ENCODE assay signal across 7 mouse cellular contexts in genomic region chrX:7375716-7376480, GRCm38 (mm10). TPM values are rescaled to one million over a fixed set of nuclear protein-coding genes. Genes with fewer than 3 reads are reported as not detected.
DNase-seq lines count a peak whose midpoint lies in the region; ATAC-seq lines count a peak whose summit lies in the region.

Gene Usp27x (minus strand): TSS chrX:7375830.

- 21% methylated on average over 51 of the region's 51 CpGs for WGBS in embryonic facial prominence, embryonic 10.5 days
- WGBS in limb, embryonic 11.5 days: 16% methylated on average over 49 of the region's 51 CpGs
- 24% methylated on average over 50 of the region's 51 CpGs for WGBS in midbrain, embryonic 14.5 days

- H3K9me3 ChIP-seq in embryonic facial prominence, embryonic 10.5 days: peaks cover 6% of the 10 kb centered on the region; the same call in 1 of the 2 replicates
- no peaks in the 10 kb centered on the region; the same call in 1 of the 2 replicates for H3K9me3 ChIP-seq in limb, embryonic 11.5 days (ENCODE audit: control insufficient read depth, low read length)
- no peaks in the 10 kb centered on the region for H3K9me3 ChIP-seq in midbrain, embryonic 14.5 days (ENCODE audit: control insufficient read depth, low read length)

- H3K27me3 ChIP-seq in embryonic facial prominence, embryonic 10.5 days (replicated peaks; ENCODE audit: low read depth, poor library complexity, severe bottlenecking): 0 out of 2 replicates have a peak, but pooled peaks cover 10% of the 10 kb centered on the region
- H3K27me3 ChIP-seq in limb, embryonic 11.5 days (ENCODE audit: control insufficient read depth, insufficient read depth, low read length): no peaks in the 10 kb centered on the region
- H3K27me3 ChIP-seq in midbrain, embryonic 14.5 days (ENCODE audit: control insufficient read depth, insufficient read depth, low read length): no peaks in the 10 kb centered on the region

- DNase-seq in adrenal gland, postnatal 10 days: peak; percentile 86
- peak; percentile 80 for DNase-seq in embryonic facial prominence, embryonic 10.5 days (ENCODE audit: low spot score)
- DNase-seq in kidney, adult 11 months: peak; percentile 76
- DNase-seq in limb, embryonic 11.5 days (ENCODE audit: low spot score): peak; percentile 79
- DNase-seq in midbrain, embryonic 14.5 days: peak; percentile 83
- DNase-seq in spleen, adult 18-20 months: peak; percentile 42 to 53

- ATAC-seq in granulocyte monocyte progenitor cell, adult 5-6 weeks (replicated peaks; ENCODE audit: poor library complexity, severe bottlenecking): peak; percentile 96
- peak; percentile 91 for ATAC-seq in limb, embryonic 11.5 days (ENCODE audit: insufficient number of reproducible peaks, low FRiP score, low TSS enrichment, low read depth)
- ATAC-seq in midbrain, embryonic 14.5 days (ENCODE audit: low FRiP score, low TSS enrichment): peak; percentile 83

- H3K9ac ChIP-seq in limb, embryonic 11.5 days (ENCODE audit: low read length): peak within 1 kb of the TSS; percentile 62
- H3K9ac ChIP-seq in midbrain, embryonic 14.5 days (replicated peaks; ENCODE audit: low read length): peak within 1 kb of the TSS; percentile 66

- H3K27ac ChIP-seq in embryonic facial prominence, embryonic 10.5 days (replicated peaks): peak within 1 kb of the TSS; percentile 87
- peak within 1 kb of the TSS; percentile 72 for H3K27ac ChIP-seq in limb, embryonic 11.5 days (replicated peaks; ENCODE audit: low read depth, low read length)
- H3K27ac ChIP-seq in midbrain, embryonic 14.5 days (replicated peaks; ENCODE audit: low read depth, low read length): peak within 1 kb of the TSS; percentile 86

- H3K4me2 ChIP-seq in limb, embryonic 11.5 days (ENCODE audit: low read depth, severe bottlenecking): peak within 1 kb of the TSS; percentile 67
- peak within 1 kb of the TSS; percentile 65 for H3K4me2 ChIP-seq in midbrain, embryonic 14.5 days (ENCODE audit: low read length)

- H3K36me3 ChIP-seq in embryonic facial prominence, embryonic 10.5 days (replicated peaks): no peaks in the 10 kb centered on the region; the same call in 1 of the 2 replicates
- no peaks in the 10 kb centered on the region for H3K36me3 ChIP-seq in limb, embryonic 11.5 days (ENCODE audit: control insufficient read depth, insufficient read depth, low read length)
- H3K36me3 ChIP-seq in midbrain, embryonic 14.5 days (ENCODE audit: control insufficient read depth, insufficient read depth, low read length): no peaks in the 10 kb centered on the region

- H3K4me3 ChIP-seq in embryonic facial prominence, embryonic 10.5 days: peak within 1 kb of the TSS; percentile 69
- peak within 1 kb of the TSS; percentile 53 for H3K4me3 ChIP-seq in limb, embryonic 11.5 days (ENCODE audit: low read depth, low read length)
- peak within 1 kb of the TSS; percentile 53 for H3K4me3 ChIP-seq in midbrain, embryonic 14.5 days (replicated peaks; ENCODE audit: low read depth, low read length)

- peaks cover 14% of the 10 kb centered on the region; the same call in 1 of the 2 replicates for H3K4me1 ChIP-seq in embryonic facial prominence, embryonic 10.5 days
- no peaks in the 10 kb centered on the region for H3K4me1 ChIP-seq in limb, embryonic 11.5 days (ENCODE audit: control insufficient read depth, insufficient read depth, low read length)
- 0 out of 2 replicates have a peak, but pooled peaks cover 2% of the 10 kb centered on the region for H3K4me1 ChIP-seq in midbrain, embryonic 14.5 days (ENCODE audit: control insufficient read depth, insufficient read depth, low read length)

RNA-seq across cellular contexts. Expression of gene Usp27x, which starts in this region (rescaled TPM):
- total RNA-seq in adrenal gland, postnatal 10 days (2021): 10 to 100 TPM; 14.9 to 16.5 TPM
- polyA plus RNA-seq in embryonic facial prominence, embryonic 10.5 days (2016; fragmentation: Nextera tagmentation; extraction: Ambion mirVana): 0.57 and 0.64 TPM in 2 replicates
- 0.30 and 1.2 TPM in 2 replicates for total RNA-seq in granulocyte monocyte progenitor cell, adult 5-6 weeks (2014; fragmentation: Nextera tagmentation)
- 0.56 and 0.67 TPM in 2 replicates for total RNA-seq in granulocyte monocyte progenitor cell, adult 5-6 weeks (2017)
- polyA plus RNA-seq in limb, embryonic 11.5 days (2014; fragmentation: Nextera tagmentation; extraction: Ambion mirVana): 0.48 and 0.54 TPM in 2 replicates
- 0.86 and 1.3 TPM in 2 replicates for polyA plus RNA-seq in midbrain, embryonic 14.5 days (2014; fragmentation: Nextera tagmentation; extraction: Ambion mirVana)

Comparison
In these comparisons a context has a peak if more than half of its experiments do, and no peak if none do; other contexts are left out.
1. Peak in every context shown above with its lines: DNase-seq, ATAC-seq, H3K4me3 ChIP-seq and H3K27ac ChIP-seq.
2. RNA of gene Usp27x (total RNA-seq): 14.9 to 16.5 TPM in adrenal gland, postnatal 10 days; 0.30 to 1.2 TPM in granulocyte monocyte progenitor cell, adult 5-6 weeks; every median in the first group is over 4 times any median in the second.
3. Peak in DNase-seq, H3K4me3 ChIP-seq and H3K27ac ChIP-seq in embryonic facial prominence, embryonic 10.5 days; RNA of the gene not detected or under 1 TPM.
4. Peak in DNase-seq, ATAC-seq, H3K4me3 ChIP-seq, H3K27ac ChIP-seq, H3K9ac ChIP-seq and H3K4me2 ChIP-seq in limb, embryonic 11.5 days; RNA of the gene not detected or under 1 TPM.